Mouse (Mus musculus): Measurements from ENCODE around the gene 6030452D12Rik.

- TF ChIP-seq GATA1 (IDR thresholded peaks at IDR 0.05; ENCODE audit: low read length) (no peak), TAL1 (IDR thresholded peaks at IDR 0.05; ENCODE audit: low read length) (no peak)
Observed at GRCm38 (mm10) chr8:106520578-106520977, 20.3 kb downstream of the 6030452D12Rik start.

All from erythroblast, embryonic 14.5 days (primary cell).